Mouse (Mus musculus): ENCODE measurements around the gene St6gal1.
A peak's percentile ranks its signal among the peaks of the same experiment; 100 is the strongest.

The St6gal1 gene

DNA sequence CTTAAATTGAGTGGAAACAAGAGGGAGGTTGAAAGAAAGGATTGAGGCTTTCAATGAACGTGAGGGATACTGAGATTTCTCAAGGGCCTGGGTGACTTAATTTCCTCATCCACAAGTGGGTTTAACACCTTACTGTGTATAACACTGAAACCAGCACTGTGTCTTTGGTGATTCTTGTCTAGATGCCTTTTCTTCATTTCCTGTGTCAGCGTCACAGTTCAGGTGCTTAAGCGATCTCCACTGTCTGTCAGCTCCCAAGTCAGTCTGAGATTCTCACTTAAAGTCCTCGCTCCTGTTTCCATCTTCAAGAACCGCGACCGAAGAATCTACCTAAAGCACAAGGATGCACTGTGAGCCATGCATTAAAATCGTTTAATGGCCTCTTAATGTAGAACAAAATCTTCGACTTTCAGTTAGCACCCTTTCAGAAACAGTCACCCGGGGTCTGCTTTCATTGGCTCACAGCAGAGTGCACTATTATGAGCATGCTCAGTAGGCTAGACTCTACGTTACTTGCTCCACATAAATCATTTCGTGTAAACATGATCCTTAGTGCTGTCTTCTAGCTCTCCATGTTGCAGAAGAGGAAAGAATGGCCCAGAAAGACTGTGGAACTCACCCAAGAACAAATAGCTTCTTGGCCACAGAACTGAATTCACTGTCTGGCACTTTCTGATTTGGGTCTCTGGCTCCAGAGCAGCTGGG is 1.2 kb upstream of the St6gal1 start:
- DNase-seq (ENCODE audit: low read depth, low spot score), result peak; percentile 72

DNA sequence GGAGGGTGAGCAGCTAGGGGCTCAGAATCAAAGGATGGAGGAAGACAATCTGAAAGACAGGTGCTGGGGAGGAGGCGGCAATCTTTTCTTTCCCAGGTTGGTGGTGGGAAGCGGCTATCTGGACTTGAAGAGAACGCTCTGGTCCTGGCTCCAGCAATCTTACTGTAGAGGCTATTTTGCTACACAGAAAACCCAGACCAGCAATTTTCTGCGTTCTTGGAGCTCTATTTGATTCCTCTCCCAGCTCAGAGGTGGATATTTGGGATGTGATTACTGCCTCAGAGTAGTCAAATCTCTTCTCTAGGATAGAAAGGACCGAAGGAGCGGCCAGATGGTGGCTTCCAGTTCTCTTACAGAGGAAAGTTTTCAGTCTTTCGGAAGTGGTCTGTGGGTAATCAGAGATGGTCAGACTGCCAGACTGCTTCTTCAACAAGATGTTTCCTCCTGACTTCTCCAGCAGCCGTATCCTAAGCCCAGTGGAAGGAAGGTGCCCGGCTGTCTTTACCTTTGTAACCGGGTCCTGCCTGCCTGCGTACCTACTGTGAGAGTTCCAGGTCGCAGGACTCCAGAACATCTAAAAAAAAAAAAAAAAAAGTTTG is 570 bp upstream of the St6gal1 start:
- DNase-seq (ENCODE audit: low read depth, low spot score), result no peak

DNA sequence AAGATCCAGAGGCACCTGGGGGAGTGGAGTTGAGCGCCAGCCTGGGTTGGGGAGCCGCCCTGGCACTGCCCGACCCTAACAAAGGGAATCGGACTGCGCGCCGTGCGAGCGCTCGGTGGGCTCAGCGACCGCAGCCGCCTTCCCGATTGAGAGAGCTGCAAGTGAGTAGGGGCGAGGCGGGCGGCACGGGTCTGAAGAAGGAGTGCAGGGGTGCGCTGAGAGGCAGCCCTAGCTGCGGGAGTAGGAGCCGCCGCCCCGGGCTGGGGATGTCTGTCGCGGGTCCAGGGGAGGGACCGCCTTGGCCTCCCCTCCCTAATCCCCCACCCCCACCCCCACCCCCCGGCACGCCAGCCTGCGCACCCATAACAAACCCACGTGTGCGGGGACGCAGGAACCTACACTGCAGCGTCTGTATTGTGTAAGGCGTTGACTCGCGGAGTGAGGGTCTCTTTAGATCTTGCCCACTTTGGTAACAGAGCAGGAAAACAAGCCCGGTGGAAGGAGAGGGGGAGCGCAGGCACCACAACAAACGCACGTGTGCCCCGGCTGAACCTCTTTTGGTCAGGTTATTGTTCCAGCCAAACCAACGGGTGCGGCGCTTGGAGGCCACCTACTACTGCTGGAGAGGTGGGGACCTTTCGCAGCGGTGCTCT is 655 bp downstream of the St6gal1 start:
- peak; percentile 68 for DNase-seq (ENCODE audit: low read depth, low spot score)

DNA sequence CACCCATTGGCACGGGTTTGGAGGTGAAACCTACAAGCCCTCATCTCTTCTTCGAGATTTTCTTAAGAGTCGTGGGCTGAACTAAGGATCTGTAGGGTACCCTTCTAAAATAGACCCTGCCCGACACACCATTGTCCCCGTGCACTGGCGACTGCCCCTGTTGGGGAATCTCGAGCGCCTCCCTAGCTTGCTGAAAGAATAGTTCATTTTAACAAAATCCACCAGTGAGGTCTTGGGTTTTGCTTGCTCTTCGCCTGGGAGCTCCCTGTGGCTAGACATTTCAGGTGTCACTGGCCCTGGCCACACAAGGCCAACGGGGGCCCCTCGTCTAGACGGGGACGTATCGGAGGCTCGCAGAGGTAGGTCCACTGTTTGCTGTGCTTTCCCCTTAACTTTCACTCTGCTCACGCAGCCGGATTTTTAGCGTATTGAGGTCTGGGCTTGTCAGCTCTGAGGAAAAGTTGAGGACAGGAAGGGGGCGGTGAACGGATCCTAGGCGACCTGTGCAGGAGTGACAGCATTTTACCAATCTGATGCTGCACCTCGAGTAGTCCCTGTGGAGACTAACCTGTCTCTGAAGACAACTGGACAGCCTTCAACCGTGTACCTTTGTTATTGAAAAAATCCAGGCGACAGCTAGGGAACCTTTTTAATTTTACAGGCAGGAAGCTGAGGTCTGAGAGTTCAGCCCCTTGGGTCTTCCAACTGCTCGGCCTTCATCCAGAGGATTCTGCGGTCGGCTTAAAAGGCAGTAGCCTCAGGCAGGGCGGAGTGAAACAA is 1.5 kb downstream of the St6gal1 start:
- DNase-seq (ENCODE audit: low read depth, low spot score), result peak; percentile 78

DNA sequence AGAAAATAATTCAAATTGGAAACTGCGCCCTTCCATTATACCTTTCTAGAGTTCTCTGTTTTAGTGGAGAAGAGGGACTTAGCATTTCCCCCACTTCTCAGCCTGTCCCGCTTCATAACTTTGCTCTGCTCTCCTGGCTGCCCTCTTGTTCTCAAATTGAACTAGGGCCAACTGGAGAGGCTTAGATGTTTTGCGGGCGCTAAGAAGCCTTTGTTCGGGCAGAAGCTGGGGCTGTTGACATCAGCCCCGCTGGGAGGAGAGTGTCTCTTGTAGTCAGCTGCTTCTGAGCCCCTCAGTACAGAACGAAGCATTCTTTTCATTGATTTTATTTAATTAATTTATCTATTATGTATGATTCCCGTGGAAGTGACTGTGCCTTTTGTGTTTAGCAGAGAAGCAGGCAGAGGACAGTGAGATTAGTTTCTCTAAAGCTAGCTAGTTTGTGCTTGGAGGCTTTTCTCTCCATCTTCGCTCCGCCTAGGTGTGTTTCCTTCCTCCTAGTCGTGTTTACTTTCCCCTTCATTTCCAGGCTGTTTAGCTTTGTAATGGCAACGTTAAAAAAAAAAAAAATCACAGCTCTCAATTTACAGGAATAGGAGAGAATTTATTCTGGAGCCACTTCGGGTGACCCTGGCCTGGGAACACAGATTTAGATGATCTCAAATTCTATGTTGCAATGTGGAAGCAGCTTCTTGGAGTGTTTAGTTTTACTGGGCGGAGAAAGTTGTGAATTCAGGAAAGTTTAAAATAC is 2.2 kb downstream of the St6gal1 start:
- peak; percentile 64 for DNase-seq (ENCODE audit: low read depth, low spot score)

DNA sequence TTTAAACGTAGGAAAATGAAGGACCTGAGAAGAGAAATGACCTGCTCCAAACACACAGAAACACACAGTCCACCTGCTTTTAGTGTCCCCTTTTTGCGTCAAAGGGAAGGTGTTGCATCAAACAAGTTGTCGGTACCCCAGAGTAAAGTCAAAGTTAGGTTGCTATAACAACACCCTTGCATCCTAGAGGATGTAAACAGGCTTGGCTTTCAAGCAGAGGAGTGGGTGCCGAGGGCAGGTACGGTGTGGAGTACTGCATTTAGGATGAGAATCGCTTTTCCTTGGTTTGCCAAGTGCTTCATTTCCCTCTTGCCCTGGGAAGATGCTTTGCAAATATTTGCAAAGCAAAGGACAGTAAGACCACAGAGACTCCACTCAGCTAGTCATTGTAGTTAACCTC is 3.3 kb downstream of the St6gal1 start:
- DNase-seq (ENCODE audit: low read depth, low spot score), result peak; percentile 65

DNA sequence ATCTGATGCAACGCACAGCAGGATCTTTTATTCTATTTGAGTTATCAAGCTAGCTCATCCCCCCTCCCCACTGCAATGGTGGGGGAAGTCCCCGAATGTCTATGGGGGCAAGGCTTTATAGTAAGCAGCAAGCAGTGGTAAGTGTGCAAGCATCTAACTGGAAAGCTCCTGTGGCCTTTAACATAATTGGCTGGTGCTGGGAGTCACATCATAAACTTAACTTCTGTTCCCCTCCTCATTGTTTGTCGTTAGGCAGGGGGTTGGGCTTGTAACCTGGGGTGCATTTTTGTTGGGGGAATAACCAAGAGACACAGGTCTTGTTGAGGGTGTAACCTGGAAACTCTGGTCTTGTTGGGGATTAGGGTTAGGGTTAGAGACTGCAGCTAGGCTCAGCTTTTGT is 3.9 kb downstream of the St6gal1 start:
- DNase-seq (ENCODE audit: low read depth, low spot score), result peak; percentile 68

DNA sequence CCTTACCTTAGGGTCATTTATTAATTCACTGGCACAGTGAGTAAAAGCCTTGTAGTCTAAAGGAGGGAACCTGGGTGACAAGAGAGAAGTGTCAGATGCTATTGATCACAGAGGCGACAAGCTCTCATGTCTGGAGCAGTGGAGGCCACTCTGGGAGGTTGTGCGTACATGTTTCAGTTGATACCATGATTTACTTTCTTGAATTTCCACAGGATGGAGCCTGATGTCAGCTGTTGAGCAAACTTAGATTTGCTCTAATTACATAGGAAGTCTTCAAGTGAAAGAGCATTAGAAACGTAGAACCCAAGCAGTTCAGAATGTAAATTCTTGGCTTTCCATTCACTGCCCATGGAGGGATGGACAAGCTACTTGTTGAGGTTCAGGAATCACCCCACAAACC is 5.4 kb downstream of the St6gal1 start:
- DNase-seq (ENCODE audit: low read depth, low spot score), result no peak

DNA sequence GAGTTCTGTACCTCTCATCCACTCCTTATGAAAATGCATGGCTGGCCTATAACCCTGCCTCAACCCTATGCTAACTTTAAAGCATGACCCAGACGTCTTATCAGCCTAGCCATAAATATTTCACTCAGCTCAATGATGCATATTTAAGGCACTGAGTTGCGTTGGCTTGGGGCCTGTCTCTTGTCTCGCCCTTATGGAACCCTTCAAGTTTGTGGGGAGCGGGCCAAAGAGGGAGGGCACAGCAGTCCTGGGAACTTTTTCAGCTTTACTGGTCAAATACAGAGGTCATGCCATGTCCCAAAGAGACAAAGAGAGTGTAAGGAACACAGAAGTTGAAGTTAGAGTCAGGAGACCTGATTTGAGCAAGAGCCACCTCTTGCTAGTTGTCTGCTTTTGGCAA is 6.6 kb downstream of the St6gal1 start:
- DNase-seq (ENCODE audit: low read depth, low spot score), result no peak

DNA sequence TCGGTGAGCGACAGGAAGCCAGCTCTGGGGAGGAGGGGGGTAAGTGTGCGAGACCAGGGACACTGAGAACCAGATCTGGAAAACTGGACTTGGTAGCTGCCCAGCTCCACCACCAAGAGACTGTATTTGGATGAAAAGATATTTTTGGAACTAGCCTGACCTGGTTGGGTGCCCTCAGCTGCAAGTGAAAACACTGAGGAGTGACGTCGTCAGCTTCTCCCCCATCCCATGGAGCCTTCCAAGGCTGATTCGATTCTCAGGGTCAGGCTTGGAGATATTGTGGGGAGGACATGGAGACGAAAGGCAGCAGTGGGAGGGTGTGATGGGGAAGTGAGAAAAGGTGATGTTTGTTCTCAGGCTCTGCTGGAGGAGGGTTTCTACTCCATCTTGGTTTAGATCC is 8.2 kb downstream of the St6gal1 start:
- DNase-seq (ENCODE audit: low read depth, low spot score), result peak; percentile 51

DNA sequence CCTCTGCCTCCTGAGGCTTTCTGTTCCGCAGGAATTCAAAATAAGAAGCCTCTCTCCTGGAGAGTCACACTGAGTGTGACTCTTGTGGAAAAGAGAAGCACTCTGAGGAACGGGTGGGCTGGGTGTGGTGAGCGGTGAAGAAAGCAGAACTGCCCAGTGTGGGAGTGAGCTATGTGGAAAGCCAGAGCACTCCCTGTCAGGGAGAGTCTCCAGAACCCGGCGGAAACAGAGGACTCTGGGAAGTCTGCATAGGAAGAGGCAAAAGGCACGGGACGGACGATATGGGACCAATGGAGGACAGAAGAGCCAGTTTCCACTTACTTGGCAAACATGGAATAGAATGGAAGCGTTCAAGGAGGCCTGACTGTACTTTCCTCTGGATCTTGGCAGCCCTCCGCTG is 9.0 kb downstream of the St6gal1 start:
- no peak for DNase-seq (ENCODE audit: low read depth, low spot score)

DNA sequence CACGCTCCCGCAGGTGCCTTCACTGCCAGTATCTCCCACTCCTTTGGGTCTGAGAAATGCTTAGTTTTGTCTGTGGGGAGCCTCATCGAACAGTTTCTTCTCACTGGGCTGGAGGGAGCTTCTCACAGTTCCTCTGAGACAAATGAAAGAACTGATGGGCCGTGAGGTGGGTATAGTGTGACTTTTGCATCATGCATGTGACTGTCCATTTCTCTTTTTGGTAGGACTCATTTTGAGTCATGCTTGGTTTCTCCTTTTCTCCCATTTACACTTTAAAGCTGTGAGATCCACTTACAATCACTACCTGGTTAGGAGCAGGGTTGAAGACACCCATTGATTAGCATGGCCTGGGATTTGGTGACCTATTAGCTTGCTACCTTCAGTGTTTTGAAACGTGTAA is 10.0 kb downstream of the St6gal1 start:
- peak; percentile 68 for DNase-seq (ENCODE audit: low read depth, low spot score)

DNA sequence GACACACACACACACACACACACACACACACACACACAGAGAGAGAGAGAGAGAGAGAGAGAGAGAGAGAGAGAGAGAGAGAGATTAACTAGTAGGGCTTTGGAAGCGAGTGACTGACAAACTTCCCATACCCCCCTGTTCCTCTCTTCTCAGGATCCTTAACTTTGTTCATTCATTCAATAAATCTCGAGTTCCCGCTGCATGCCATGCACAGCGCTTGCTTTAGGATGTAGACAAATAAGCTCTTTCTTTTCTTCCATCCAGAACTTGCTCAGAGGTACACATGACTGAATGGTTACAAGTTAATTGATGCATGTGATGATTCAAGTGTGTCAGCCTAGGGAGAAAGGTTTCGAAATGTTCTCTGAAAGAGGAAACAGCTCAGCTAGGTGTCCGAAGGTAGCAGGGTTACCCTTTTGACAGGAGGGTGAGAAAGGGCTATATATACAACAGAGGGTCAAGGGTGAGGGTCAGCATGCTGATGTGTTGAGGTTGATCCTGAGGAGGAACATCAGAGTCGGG is 10.7 kb downstream of the St6gal1 start:
- DNase-seq (ENCODE audit: low read depth, low spot score), result peak; percentile 66

DNA sequence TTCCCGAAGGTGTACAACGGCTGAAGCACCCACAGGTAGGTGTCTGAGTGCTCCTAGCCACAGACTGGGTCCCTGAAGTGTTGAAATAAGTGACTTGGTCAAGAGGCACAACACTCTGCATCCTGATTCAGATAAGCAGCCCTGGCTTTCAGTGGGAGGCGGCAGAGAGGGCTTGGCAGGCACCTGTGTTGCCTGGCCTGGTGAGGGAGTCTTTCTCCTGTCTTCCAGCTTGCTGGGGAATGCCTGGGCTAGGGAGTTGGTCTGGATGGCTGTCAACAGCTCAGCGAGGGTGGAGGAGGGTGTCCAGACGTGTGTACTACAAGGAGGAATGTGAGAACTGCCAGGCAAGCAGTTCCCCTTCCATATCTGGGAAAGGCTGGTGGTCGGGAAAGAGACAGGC is 15.0 kb downstream of the St6gal1 start:
- no peak for DNase-seq (ENCODE audit: low read depth, low spot score)

DNA sequence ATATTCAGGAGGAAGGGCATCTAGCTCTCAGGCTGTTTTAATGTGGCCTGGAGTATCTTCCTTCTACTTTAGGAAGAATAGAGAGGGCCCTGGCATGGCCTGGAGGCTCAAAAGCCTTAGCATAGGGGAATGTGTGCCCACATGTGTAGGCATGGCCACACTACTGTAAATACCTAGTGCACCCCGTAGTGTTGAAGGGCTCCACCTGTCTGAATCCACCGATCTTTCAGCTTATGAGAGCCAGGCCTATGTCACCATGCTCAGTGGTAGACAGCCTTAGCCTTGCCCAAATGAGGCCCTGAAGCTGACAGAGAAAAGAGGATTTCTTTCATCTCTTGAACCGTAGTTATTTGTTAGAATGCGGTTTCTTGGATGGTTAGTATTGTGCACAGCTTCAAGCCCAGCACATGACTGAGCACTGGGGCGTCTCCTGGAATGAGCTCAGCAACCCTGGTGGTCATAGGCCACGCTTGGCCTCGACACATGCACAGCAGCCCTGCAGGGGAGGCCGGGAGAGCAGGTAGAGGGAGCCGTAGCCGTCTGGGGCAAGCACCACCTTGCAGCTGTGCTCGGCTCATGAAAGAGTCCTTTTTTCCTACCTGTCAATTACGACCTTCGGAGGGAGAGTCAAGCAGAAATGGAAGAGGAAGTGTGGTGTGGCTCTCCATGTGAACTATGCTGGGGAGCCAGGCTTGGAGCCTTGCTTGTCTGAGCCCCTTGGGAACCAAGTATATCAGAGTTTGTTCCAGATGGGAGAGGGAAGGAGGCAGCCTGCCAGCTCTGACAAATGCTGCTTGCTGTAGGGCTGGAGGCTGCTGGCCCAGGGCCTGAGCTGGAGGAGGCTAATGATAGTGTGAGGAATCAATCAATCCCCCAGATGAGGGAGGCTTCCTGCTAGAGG is 15.8 kb downstream of the St6gal1 start:
- no peak for DNase-seq (ENCODE audit: low read depth, low spot score)

DNA sequence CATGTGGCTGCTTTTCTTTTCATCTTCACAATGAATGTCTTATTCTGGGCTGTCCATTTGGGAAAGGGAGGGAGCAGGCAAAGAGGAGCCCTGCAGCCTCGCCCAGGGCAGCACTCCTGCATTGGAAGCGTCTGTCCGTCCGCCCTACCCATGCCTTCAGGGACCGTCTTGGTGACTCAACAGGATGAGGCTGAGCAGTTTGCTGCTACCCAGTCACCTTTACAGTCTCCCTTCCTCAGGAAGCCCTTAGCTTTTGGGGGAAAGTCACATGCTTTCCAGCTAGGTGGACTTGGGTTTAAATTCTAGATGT is 16.4 kb downstream of the St6gal1 start:
- no peak for DNase-seq (ENCODE audit: low read depth, low spot score)

DNA sequence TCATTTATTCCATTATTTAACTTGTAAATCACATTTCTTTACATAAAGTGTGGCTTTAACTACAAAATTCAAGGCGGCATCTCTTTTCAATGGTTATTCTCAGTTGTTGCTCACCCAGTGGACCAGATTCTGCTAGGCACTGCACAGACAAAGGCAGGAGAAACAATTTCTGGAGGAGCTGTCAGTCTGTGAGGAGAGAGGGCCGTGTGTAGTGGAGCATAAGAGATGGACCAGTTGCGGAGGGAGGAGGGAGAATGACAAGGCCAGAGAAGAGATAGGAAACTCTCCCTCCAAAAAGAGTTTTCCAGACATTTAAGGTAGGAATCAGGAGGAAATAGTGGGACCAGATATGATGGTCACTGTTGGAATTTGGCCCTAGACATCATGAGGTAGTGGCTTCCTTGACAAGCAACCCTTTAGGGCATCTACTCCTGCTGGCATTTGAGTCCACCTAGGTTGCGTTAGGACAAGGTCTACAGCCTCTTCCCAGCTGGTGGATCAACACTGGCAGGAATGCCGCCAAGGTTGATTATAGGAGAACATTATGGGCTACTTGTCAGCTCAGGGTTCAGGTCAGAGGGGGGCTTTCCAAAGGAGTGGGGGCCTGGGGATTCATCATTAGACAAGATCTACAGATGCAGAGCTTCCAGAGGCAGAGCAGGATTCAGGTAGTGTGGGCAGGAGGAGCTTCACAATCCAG is 19.3 kb downstream of the St6gal1 start:
- DNase-seq (ENCODE audit: low read depth, low spot score), result no peak

DNA sequence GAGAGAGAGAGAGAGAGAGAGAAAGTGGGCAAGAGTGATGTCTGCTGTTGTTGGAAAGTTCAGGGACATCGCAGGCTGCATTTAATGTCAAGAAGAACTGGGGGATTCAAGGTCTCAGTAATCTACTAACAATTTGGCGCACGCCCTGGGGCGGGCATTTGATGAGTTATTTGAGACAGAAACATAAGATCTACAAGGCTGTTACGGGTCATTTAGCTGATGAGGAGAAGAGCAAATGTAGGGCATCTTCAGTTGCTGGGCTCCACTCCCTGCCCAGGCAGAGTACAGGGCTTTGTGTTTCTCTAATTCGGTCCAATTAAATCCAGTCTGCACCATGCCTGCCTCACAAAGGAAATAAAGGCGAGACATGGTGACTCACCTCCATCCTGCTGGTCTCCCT is 19.9 kb downstream of the St6gal1 start:
- no peak for DNase-seq (ENCODE audit: low read depth, low spot score)

DNA sequence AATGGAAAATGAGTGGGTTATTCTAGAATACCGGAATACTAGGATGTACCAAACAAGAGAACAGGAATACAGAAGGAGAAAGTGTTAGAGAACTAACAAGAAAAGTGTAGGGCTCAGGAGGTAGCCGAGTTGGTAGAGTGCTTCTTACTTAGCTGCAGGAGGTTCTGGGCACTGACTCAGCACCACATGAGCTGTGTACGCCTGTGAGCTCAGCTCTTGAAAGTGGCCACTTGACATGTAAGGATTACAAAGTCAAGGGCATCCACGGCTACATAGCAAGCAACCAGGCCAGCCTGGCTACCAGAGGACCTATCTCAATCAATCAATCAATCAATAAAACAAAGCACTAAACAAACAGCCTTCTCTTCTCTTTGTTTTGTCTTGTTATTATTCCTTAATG is 24.7 kb downstream of the St6gal1 start:
- DNase-seq (ENCODE audit: low read depth, low spot score), result no peak

DNA sequence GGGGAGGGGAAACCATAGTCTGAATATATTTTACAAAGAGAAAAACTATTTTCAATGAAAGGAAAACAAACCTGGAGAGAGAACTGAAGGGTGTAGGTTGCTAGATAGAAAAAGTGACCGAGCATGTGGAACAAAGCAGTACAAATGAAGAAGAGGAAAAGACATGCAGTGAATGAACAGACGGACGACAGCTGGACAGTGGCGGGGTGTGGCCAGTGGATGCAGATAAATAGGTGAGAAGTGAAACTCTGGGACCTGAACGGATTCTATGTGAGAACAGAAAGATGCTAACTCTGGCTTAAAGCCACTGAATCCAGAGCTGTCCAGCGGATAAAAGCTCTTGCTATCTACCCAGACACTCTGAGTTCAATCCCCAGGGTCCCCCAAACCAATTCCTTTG is 25.2 kb downstream of the St6gal1 start:
- no peak for DNase-seq (ENCODE audit: low read depth, low spot score)
